Mouse (Mus musculus) neutrophil, adult 59 days (primary cell): Measurements from ENCODE around the gene Krtap8-1. TPM values are rescaled to one million over a fixed set of nuclear protein-coding genes. Genes with fewer than 3 reads are reported as not detected.

ENCODE experiments used
- total RNA-seq, 2 experiments: library from RNA; stranded (reverse); gene quantifications; 1 replicate in 1 of 2; 2 replicates in 1 of 2; pipeline ENCODE4 v1.2.4; 2023

The Krtap8-1 gene
- not detected for total RNA-seq

GRCm38 (mm10) chr16:89487852-89488251 lies at the start of gene Krtap8-1:
Gene Krtap8-1, minus strand, starts transcription at chr16:89487952.

GRCm38 (mm10) chr16:89508223-89508622 lies 20.5 kb upstream of the Krtap8-1 start, which contains the start of gene Krtap7-1:
Gene Krtap7-1, minus strand, starts transcription at chr16:89508323.

Other genes with a start within 250 kb of the Krtap8-1 start
- gene Krtap21-1, start 84.1 kb downstream of the Krtap8-1 start, total RNA-seq: not detected
- not detected for gene Krtap6-2, start 67.8 kb downstream of the Krtap8-1 start, total RNA-seq
- gene Krtap7-1, start 20.4 kb upstream of the Krtap8-1 start, total RNA-seq: not detected
- not detected for gene Krtap11-1, start 83.2 kb upstream of the Krtap8-1 start, total RNA-seq